Mouse (Mus musculus): ENCODE results near the gene Sh3bp1. TPM values are rescaled to one million over a fixed set of nuclear protein-coding genes. Genes with fewer than 3 reads are reported as not detected.
A peak's percentile ranks its signal among the peaks of the same experiment; 100 is the strongest.

Sh3bp1 gene
- polyA plus RNA-seq (2015; fragmentation: Nextera tagmentation; extraction: Ambion mirVana): 56.7 and 68.1 TPM in 2 replicates

DNA sequence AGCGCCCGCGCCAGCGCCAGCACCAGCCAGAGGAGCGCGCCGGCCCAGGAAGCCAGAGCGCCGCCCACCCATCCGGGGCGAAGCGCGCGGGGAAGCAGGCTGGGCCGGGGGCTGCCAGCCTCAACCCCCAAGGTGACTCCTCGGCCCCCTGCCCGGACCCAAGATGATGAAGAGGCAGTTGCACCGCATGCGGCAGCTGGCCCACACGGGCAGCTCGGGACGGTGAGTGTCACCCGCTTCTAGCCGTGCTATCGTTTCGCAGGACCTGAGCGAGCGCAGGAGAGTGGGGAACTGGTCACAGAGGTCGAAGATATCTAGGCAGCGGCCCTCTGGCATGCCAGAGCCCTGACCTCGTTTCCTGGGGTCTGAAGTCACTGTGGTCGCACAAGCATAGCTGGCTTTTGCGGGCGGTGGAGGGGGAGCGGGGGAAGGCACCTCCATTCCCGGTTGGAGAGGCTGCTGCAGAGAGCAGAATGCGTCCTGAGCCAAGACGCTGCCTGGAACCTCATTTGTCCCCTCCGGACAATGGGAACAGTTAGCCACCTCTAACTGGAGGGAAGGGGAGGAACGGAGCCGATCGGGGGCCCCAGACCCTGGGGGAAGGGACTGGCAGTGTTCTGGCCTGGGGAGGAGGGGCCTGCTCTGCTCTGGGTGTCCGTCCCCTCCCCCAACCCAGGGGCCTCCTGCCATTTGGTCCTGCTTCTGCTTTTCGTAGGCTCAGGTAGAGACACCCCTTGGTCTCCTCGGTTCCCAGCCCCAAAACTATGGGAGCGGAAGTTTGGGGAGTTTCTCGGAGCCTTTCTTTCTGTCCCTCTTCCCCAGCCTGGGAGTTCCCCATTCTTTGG lies at the start of gene Sh3bp1:
Gene Sh3bp1 (plus strand): TSS at position 29 of the 845 bp plus-strand sequence.
- H3K27ac ChIP-seq (replicated peaks): peak within 1 kb of the TSS; percentile 86
- H3K4me1 ChIP-seq: peaks cover 69% of the 10 kb centered on the region
- ATAC-seq (ENCODE audit: insufficient number of reproducible peaks, low FRiP score, low TSS enrichment, low read depth): peak; percentile 64
- H3K27me3 ChIP-seq: no peaks in the 10 kb centered on the region
- peak within 1 kb of the TSS; percentile 65 for H3K4me2 ChIP-seq (replicated peaks)
- H3K9me3 ChIP-seq (replicated peaks): no peaks in the 10 kb centered on the region
- peak within 1 kb of the TSS; percentile 76 for H3K4me3 ChIP-seq (replicated peaks)
- peak within 1 kb of the TSS; percentile 71 for H3K9ac ChIP-seq
- WGBS: 1% methylated on average over 47 of the region's 47 CpGs
- H3K36me3 ChIP-seq: peaks cover 20% of the 10 kb centered on the region

DNA sequence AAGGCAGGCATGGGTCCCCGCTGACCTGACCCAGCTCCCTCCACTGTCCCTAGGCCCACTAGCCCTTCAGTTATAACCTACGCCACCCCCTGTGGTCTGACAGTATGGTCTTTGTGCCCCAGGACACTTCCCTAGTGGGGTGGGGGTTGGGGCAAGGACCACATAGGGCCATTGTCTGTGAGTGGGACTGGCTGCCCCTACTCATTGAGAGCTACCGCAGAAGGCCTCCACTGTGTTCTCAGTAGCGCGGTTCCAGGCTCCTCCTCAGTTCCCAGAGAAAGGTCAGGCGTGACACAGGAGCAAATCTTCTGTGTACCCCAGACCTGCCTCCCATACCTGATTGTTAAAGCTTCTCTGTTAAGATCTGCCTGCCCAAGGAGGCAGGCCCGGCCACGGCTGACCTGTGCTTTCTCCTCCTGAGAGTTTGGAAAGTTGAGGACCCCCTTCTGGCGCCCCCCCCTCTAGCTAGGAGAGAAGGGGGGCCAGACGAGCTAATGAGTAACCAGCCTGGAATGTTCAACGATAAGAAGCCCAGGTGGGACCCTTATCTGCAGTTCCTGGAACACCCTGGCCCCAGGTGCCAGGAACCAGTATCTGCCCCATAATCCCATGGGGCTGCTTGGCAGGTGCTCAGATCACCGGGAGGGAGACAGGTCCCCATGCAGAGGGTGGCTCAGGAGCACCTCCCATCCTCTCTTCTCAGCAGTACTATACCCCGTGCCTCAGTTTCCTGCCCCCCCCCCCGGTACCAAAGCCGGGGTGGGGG lies 49.3 kb upstream of the Sh3bp1 start:
- no peak overlapping the region for H3K4me2 ChIP-seq (replicated peaks)
- 64% methylated on average over 15 of the region's 15 CpGs for WGBS
- H3K27ac ChIP-seq (replicated peaks): no peak overlapping the region
- H3K4me3 ChIP-seq (replicated peaks): no peak overlapping the region
- H3K9ac ChIP-seq: no peak overlapping the region
- ATAC-seq (ENCODE audit: insufficient number of reproducible peaks, low FRiP score, low TSS enrichment, low read depth): no peak
- H3K27me3 ChIP-seq: no peaks in the 10 kb centered on the region
- peaks cover 20% of the 10 kb centered on the region for H3K36me3 ChIP-seq
- no peaks in the 10 kb centered on the region for H3K9me3 ChIP-seq (replicated peaks)
- H3K4me1 ChIP-seq: peaks cover 30% of the 10 kb centered on the region

DNA sequence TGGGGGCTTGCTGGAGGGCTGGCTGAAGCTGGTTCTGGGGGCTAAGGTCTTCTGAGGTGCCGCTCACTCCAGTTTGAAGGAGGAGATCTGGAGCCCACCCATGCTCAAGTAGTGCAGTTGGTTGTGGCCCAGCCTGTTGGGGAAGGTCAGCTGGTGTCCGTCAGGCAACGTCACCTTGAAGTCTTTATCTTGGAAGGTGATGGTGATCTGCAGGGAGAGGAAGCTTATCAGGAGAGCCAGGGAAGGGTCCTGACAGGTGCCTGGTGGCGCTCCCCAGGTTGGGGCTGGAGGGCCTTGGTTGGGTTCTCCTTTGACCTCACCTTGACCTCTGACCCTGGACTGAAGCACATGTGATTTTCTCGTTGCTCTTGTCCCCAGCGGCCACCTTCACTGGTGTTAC lies 48.6 kb upstream of the Sh3bp1 start:
- Histone ChIP-seq H3K27ac (replicated peaks) (no peak overlapping the region), H3K27me3 (no peaks in the 10 kb centered on the region), H3K4me3 (replicated peaks) (no peak overlapping the region), H3K9me3 (replicated peaks) (no peaks in the 10 kb centered on the region), H3K4me2 (replicated peaks) (no peak overlapping the region), H3K4me1 (peaks cover 23% of the 10 kb centered on the region), H3K36me3 (peaks cover 20% of the 10 kb centered on the region), H3K9ac (no peak overlapping the region)
- WGBS: 57% methylated on average over 6 of the region's 6 CpGs
- ATAC-seq (ENCODE audit: insufficient number of reproducible peaks, low FRiP score, low TSS enrichment, low read depth): no peak

DNA sequence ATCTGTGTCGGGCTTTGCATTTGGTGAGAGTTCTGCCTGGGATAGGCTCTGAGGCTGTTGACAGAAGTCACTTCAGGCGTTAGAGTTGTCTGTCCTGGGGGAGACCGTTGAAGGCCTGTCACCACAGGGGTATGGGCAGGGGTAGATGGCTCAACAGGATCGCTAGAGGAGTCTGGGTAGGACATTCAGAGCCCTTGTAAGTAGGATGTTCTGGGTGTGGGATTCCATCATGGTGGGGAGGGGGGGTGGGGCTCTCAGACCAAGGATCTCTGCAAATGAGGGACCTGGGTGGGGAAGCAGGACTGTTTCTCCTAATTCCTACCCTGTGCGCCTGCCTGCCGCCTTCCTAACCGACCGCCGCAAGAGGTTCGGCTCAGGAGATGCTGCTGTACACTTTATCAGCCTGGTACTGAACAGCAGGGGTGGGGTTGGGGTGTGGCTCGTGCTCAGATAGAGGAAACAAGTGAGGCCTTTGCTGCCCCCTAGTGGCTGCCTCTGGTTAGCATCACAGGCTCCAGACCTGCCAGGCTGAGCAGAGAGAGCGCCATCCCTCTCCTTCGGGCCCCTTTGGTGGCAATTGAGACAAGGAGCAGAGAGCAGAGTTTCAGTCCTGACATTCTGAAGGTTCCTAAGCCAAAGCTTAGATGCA lies 47.9 kb upstream of the Sh3bp1 start:
- WGBS: 10% methylated on average over 13 of the region's 13 CpGs
- no peak overlapping the region for H3K9ac ChIP-seq
- H3K36me3 ChIP-seq: peaks cover 20% of the 10 kb centered on the region
- H3K27ac ChIP-seq (replicated peaks): no peak overlapping the region
- H3K4me1 ChIP-seq: peaks cover 19% of the 10 kb centered on the region
- H3K9me3 ChIP-seq (replicated peaks): no peaks in the 10 kb centered on the region
- no peak overlapping the region for H3K4me3 ChIP-seq (replicated peaks)
- peak; percentile 70 for ATAC-seq (ENCODE audit: insufficient number of reproducible peaks, low FRiP score, low TSS enrichment, low read depth)
- no peaks in the 10 kb centered on the region for H3K27me3 ChIP-seq
- no peak overlapping the region for H3K4me2 ChIP-seq (replicated peaks)

DNA sequence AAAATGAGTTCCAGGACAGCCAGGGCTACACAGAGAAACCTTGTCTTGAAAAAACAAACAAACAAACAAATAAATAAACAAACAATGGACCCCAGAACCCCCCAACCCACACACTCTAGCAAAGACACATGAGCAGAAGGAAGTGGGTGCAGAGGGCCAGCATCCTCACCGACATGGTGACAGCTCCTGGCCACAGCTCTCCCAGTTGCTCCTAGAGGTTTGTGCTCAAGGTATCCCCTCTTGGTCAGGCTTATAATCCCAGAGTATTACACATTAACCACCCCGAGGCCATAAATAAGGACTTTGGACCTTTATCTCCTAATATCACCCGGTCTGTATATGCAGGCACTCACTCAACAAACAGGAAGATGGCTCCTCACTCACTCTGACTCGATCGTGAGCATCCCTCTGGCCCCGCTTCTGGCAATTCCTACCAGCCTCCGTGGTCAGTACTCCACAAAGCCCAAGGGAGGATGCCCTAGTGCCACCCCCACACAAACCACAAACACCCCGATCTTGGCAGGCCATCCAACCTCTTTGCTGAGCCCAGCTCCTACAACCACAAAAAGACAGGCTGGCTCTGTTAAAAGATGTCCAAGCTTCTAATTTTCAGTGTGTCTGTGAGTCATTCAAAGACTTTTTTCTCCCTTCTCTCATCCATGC lies 44.1 kb upstream of the Sh3bp1 start, which contains the start of gene Lgals2:
Gene Lgals2 (minus strand): TSS at position 227 of the 663 bp plus-strand sequence.
- Histone ChIP-seq H3K4me3 (replicated peaks) (no peak within 1 kb of the TSS), H3K9me3 (replicated peaks) (no peaks in the 10 kb centered on the region), H3K9ac (no peak within 1 kb of the TSS), H3K4me2 (replicated peaks) (no peak within 1 kb of the TSS), H3K27me3 (no peaks in the 10 kb centered on the region), H3K36me3 (no peaks in the 10 kb centered on the region), H3K4me1 (peaks cover 14% of the 10 kb centered on the region), H3K27ac (replicated peaks) (no peak within 1 kb of the TSS)
- no peak for ATAC-seq (ENCODE audit: insufficient number of reproducible peaks, low FRiP score, low TSS enrichment, low read depth)
- 67% methylated on average over 8 of the region's 8 CpGs for WGBS

DNA sequence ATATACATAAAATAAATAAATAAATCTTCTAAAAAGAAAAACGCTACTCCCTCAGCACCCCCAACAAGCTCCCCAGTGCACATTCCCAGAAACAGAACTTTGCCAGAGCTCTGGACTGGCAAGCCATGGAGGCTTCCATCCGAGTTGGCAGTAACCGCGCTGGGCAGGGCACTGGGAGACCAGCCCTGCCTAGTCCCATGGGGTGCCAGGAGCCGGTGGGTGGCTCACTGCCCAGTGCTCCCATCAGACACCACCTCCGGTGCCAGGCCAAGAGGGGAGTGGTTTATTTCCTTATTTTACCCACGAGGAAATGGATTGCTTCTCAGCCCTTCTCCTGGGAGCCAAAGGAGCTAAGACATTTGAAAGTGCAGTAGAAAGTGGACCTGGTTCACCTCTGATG lies 42.6 kb upstream of the Sh3bp1 start:
- 69% methylated on average over 7 of the region's 7 CpGs for WGBS
- ATAC-seq (ENCODE audit: insufficient number of reproducible peaks, low FRiP score, low TSS enrichment, low read depth): no peak
- Histone ChIP-seq H3K4me3 (replicated peaks) (no peak overlapping the region), H3K4me2 (replicated peaks) (no peak overlapping the region), H3K9ac (no peak overlapping the region), H3K27me3 (no peaks in the 10 kb centered on the region), H3K27ac (replicated peaks) (no peak overlapping the region), H3K36me3 (no peaks in the 10 kb centered on the region), H3K9me3 (replicated peaks) (no peaks in the 10 kb centered on the region), H3K4me1 (peaks cover 2% of the 10 kb centered on the region)

DNA sequence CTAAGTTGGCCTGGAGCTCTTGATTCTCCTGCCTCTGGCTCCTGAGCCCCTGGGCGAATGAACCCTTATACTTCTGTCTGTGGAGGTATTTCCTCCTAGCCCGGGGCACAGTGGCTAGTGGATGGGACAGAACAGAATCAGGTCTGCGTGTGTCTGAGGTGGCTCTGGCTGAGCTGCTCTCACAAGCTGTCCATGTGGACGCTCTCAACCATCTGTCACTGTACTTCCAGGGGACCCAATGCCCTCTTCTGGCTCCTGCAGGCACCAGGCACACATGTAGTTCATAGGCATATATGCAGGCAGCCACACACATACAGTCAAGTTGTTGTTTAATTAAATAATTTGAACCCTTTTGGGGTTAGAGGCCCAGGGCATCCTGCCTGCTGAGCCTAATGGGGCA lies 40.3 kb upstream of the Sh3bp1 start:
- WGBS: 68% methylated on average over 4 of the region's 4 CpGs

DNA sequence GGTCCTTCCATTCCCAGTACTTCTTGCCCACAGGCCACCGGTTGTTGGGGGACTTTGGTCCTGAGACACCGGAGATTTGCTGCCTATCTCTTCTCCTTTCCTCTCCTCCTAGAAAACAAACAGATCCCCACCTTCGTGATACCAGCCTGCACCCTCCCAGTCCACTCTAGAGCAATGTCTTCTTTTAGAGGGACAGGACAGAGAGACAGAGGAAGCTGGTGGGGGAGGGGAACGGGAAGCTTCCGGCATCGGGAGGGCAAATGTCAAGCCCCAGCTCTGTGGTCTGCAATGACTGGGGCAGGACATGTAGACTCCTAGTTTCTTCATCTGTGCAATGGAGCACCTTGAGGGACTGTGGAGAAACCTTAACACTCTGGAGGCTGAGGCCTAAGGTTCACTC lies 39.9 kb upstream of the Sh3bp1 start:
- Histone ChIP-seq H3K9ac (no peak overlapping the region), H3K4me1 (peaks cover 12% of the 10 kb centered on the region), H3K27me3 (no peaks in the 10 kb centered on the region), H3K9me3 (replicated peaks) (no peaks in the 10 kb centered on the region), H3K4me3 (replicated peaks) (no peak overlapping the region), H3K4me2 (replicated peaks) (no peak overlapping the region), H3K27ac (replicated peaks) (no peak overlapping the region), H3K36me3 (no peaks in the 10 kb centered on the region)
- ATAC-seq (ENCODE audit: insufficient number of reproducible peaks, low FRiP score, low TSS enrichment, low read depth): no peak
- WGBS: 50% methylated on average over 6 of the region's 6 CpGs

More for the DNA sequence above, 40.3 kb upstream of the Sh3bp1 start:
- Histone ChIP-seq H3K4me1 (peaks cover 12% of the 10 kb centered on the region), H3K4me3 (replicated peaks) (no peak overlapping the region), H3K27ac (replicated peaks) (no peak overlapping the region), H3K27me3 (no peaks in the 10 kb centered on the region), H3K4me2 (replicated peaks) (no peak overlapping the region), H3K9me3 (replicated peaks) (no peaks in the 10 kb centered on the region), H3K36me3 (no peaks in the 10 kb centered on the region), H3K9ac (no peak overlapping the region)
- ATAC-seq (ENCODE audit: insufficient number of reproducible peaks, low FRiP score, low TSS enrichment, low read depth): no peak

DNA sequence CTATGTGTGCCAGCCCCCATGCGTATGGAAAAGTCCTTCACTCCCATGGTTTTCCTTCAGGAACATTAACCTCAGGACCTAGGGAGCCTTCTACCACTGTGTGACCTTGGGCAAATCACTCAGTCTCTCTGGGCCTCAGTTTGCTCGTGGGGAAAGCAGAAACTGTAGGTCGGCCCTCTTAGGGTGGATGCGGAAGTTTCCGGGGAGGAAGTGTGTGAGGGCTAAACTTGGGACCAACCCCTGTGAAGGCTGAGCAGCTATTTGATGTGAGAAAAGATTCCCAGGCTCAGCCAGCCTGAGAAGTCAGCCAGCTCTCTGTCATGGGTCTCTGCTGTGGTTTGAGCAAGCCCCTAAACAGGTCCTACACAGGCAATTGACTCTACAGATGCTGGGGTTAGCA lies 37.3 kb upstream of the Sh3bp1 start:
- no peak overlapping the region for H3K9ac ChIP-seq
- peaks cover 12% of the 10 kb centered on the region for H3K4me1 ChIP-seq
- H3K36me3 ChIP-seq: no peaks in the 10 kb centered on the region
- H3K4me2 ChIP-seq (replicated peaks): no peak overlapping the region
- 84% methylated on average over 5 of the region's 5 CpGs for WGBS
- no peak overlapping the region for H3K4me3 ChIP-seq (replicated peaks)
- no peaks in the 10 kb centered on the region for H3K9me3 ChIP-seq (replicated peaks)
- H3K27ac ChIP-seq (replicated peaks): no peak overlapping the region
- no peak for ATAC-seq (ENCODE audit: insufficient number of reproducible peaks, low FRiP score, low TSS enrichment, low read depth)
- no peaks in the 10 kb centered on the region for H3K27me3 ChIP-seq

DNA sequence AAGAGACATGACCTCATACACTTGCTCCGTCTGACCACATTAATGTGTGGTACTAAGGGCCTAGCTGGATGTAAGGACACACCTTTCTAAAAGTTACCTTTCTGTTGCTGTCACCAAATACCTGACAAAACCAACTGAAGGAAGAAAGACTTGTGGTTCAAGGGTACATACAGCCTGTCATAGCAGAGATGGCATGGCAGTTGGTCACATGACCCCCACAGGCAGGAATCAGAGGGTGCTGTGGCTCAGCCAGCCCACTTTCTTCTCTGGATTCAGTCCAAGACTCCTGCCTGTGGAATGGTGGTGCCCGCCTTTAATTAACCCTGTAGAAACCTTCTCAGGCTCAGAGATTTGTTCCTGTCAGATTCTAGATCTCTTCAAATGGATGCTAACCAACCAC lies 36.4 kb upstream of the Sh3bp1 start:
- Histone ChIP-seq H3K9me3 (replicated peaks) (no peaks in the 10 kb centered on the region), H3K4me3 (replicated peaks) (no peak overlapping the region), H3K36me3 (no peaks in the 10 kb centered on the region), H3K4me1 (peaks cover 12% of the 10 kb centered on the region), H3K9ac (no peak overlapping the region), H3K27me3 (no peaks in the 10 kb centered on the region), H3K4me2 (replicated peaks) (no peak overlapping the region), H3K27ac (replicated peaks) (peak overlapping the region; percentile 55; the same call in 1 of the 2 replicates)
- ATAC-seq (ENCODE audit: insufficient number of reproducible peaks, low FRiP score, low TSS enrichment, low read depth): no peak
- 61% methylated on average over 2 of the region's 2 CpGs for WGBS
